Mouse (Mus musculus): Measurements from ENCODE around the gene Nkx2-3.

DNA sequence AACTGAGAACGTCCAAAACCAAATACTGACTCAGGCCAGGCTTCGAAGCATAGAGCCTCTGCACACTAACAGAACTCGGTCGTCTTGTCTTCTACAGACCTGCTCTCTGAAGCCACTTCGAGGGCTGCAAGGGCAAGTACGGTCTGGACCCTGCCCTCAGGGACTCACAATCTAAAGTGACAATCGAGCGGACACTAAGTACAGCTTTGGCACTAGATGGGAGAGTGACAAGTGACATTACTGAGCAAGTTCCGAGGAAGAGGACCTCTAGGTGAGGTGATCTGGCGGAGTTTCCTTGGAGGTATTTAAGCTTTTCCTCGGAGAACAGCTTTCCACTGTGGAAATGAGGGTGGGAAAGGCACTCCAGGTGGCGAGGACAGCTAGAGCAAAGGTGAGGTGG, 564 bp upstream of the Nkx2-3 start:
- TF ChIP-seq POLR2A (IDR thresholded peaks at IDR 0.05; ENCODE audit: insufficient read depth, low read depth, low read length) (no peak), CTCF (IDR thresholded peaks at IDR 0.05) (no peak)

Measured in heart, adult 2 months (tissue).